Mouse (Mus musculus): ENCODE measurements around the gene Ano6. TPM values are rescaled to one million over a fixed set of nuclear protein-coding genes. Genes with fewer than 3 reads are reported as not detected.

Gene Ano6
- polyA plus RNA-seq, 1 experiment from 2014 or later = 66.2 TPM

DNA sequence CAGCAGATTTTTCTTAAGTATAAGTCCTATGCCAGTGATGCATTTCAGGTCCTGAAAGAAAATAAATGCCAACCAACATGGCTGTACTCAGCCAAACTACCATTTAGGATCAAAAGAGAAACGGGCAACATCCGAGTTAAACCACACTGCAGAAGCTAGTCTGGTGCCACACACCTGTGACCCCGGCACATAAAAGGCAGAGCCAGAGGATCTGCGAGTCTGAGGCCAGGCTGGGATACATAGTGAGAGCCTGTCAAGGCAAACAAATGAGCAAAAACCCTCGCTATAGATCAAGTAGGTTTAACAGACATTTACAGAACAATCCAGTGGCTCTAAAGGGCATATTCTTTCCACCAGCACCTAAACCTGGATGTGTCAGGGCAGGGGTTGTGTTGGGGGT lies 190.0 kb downstream of the Ano6 start:
- DNase-seq (ENCODE audit: low spot score) = no peak
- Histone ChIP-seq H3K9me3 (ENCODE audit: control insufficient read depth, low read length) (no peaks in the 10 kb centered on the region), H3K27me3 (replicated peaks; ENCODE audit: control insufficient read depth, insufficient read depth, low read length) (no peaks in the 10 kb centered on the region), H3K27ac (ENCODE audit: low read depth) (no peak overlapping the region), H3K4me3 (ENCODE audit: low read depth, low read length) (no peak overlapping the region), H3K4me1 (replicated peaks; ENCODE audit: control insufficient read depth, insufficient read depth, low read length) (no peaks in the 10 kb centered on the region), H3K36me3 (ENCODE audit: control insufficient read depth, insufficient read depth, low read length) (no peaks in the 10 kb centered on the region), H3K9ac (ENCODE audit: low read length) (no peak overlapping the region), H3K4me2 (ENCODE audit: low read length) (no peak overlapping the region)
- WGBS = 57% methylated on average over 5 of the region's 5 CpGs
- ATAC-seq (replicated peaks; ENCODE audit: low FRiP score, low TSS enrichment, low read depth) = no peak

DNA sequence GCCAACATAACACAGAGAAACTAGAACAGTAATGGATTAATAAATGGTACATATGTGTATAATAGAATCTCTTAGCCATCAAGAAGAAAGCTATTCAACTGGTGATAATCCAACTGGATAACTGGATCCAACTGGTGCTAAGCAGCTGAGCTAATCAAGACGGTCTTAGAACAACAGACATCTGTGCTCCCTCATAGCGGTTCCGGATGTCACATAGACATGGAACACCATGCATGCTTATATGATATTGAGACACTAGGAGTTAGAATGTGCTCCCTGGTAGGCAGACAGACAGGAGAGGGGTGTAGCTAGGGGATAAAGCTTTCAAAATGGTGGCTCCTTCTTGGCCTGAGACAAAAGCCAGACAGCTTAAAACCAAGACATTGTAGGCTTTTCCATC lies 197.3 kb downstream of the Ano6 start:
- ATAC-seq (replicated peaks; ENCODE audit: low FRiP score, low TSS enrichment, low read depth) (no peak), DNase-seq (ENCODE audit: low spot score) (no peak)
- no peak overlapping the region for H3K4me3 ChIP-seq (ENCODE audit: low read depth, low read length)
- H3K36me3 ChIP-seq (ENCODE audit: control insufficient read depth, insufficient read depth, low read length) = no peaks in the 10 kb centered on the region
- no peak overlapping the region for H3K4me2 ChIP-seq (ENCODE audit: low read length)
- no peak overlapping the region for H3K27ac ChIP-seq (ENCODE audit: low read depth)
- 0 out of 2 replicates have a peak, but pooled peaks cover 4% of the 10 kb centered on the region for H3K9me3 ChIP-seq (ENCODE audit: control insufficient read depth, low read length)
- H3K27me3 ChIP-seq (replicated peaks; ENCODE audit: control insufficient read depth, insufficient read depth, low read length) = no peaks in the 10 kb centered on the region
- H3K4me1 ChIP-seq (replicated peaks; ENCODE audit: control insufficient read depth, insufficient read depth, low read length) = no peaks in the 10 kb centered on the region
- H3K9ac ChIP-seq (ENCODE audit: low read length) = no peak overlapping the region
- WGBS = 93% methylated on average over 3 of the region's 3 CpGs

DNA sequence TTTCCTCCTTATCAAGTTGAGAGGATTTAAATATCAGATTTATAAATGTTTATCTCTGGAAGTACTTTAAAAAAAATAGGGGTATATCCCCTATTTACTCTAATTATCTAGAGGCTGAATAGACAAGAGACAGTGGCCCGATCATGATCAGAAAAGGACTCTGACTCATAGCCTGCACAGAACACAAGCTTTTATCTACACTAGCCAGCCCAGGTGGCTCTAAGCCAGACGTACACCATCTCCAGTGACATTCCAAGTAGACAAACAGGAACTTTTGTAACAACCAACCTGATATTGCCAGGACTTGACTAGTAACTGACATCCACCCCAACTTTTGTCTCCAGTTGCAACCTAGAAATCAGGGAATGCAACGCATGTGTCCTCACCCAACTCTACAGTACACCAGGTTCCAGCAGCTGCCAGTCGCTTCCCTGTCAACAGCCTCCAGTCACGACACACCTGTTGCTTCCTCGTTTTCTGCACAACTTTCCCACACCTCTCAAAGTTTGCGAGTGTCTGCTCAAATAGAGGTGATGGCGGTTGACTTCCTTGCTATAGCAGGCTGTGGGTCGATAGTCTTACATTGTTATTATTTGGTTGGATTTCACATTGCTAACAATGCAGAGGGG lies 199.0 kb downstream of the Ano6 start:
- Histone ChIP-seq H3K9me3 (ENCODE audit: control insufficient read depth, low read length) (0 out of 2 replicates have a peak, but pooled peaks cover 4% of the 10 kb centered on the region), H3K9ac (ENCODE audit: low read length) (no peak overlapping the region), H3K4me1 (replicated peaks; ENCODE audit: control insufficient read depth, insufficient read depth, low read length) (no peaks in the 10 kb centered on the region), H3K36me3 (ENCODE audit: control insufficient read depth, insufficient read depth, low read length) (no peaks in the 10 kb centered on the region), H3K27ac (ENCODE audit: low read depth) (no peak overlapping the region), H3K4me2 (ENCODE audit: low read length) (no peak overlapping the region), H3K4me3 (ENCODE audit: low read depth, low read length) (no peak overlapping the region), H3K27me3 (replicated peaks; ENCODE audit: control insufficient read depth, insufficient read depth, low read length) (no peaks in the 10 kb centered on the region)
- 83% methylated on average over 9 of the region's 9 CpGs for WGBS
- ATAC-seq (replicated peaks; ENCODE audit: low FRiP score, low TSS enrichment, low read depth) (no peak), DNase-seq (ENCODE audit: low spot score) (no peak)

DNA sequence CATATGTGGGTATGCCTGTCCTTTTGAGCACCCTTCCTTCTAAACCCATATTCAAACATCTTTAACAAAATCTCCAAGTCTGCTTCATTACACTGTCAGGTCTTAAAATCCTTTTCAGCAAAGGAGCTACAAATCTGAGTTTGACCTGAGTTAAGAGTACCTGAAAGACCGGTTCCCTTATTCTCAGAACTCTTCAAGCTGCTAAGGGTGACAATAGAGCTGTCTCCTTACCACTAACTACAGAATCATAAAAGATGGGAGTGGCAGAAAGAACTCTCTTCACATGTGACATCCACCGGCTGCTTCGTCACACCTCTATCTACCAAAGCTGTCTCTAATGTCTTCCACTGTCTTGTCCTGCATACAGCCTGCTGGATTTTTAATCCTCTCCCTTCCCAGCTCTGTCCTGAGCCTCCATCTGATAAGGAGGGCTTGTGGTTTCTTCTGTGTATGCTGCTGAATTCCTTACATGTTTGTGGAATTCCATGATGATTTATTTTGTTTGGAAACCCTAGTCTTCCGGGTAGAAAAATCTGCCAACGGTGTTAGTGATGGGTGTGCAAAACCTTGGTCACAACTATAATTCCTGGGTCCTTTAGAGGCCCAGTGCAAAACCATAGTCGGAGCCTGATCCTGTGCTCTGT lies 212.4 kb downstream of the Ano6 start:
- Histone ChIP-seq H3K36me3 (ENCODE audit: control insufficient read depth, insufficient read depth, low read length) (no peaks in the 10 kb centered on the region), H3K9me3 (ENCODE audit: control insufficient read depth, low read length) (no peaks in the 10 kb centered on the region), H3K4me1 (replicated peaks; ENCODE audit: control insufficient read depth, insufficient read depth, low read length) (peaks cover 7% of the 10 kb centered on the region; the same call in 1 of the 2 replicates), H3K27ac (ENCODE audit: low read depth) (no peak overlapping the region), H3K27me3 (replicated peaks; ENCODE audit: control insufficient read depth, insufficient read depth, low read length) (no peaks in the 10 kb centered on the region), H3K4me2 (ENCODE audit: low read length) (no peak overlapping the region), H3K9ac (ENCODE audit: low read length) (0 out of 2 replicates have a peak overlapping the region, but pooled peaks have one; percentile 7), H3K4me3 (ENCODE audit: low read depth, low read length) (no peak overlapping the region)
- ATAC-seq (replicated peaks; ENCODE audit: low FRiP score, low TSS enrichment, low read depth) = peak; percentile 36; the same call in 1 of the 2 replicates
- 21% methylated on average over 6 of the region's 6 CpGs for WGBS
- no peak for DNase-seq (ENCODE audit: low spot score)

DNA sequence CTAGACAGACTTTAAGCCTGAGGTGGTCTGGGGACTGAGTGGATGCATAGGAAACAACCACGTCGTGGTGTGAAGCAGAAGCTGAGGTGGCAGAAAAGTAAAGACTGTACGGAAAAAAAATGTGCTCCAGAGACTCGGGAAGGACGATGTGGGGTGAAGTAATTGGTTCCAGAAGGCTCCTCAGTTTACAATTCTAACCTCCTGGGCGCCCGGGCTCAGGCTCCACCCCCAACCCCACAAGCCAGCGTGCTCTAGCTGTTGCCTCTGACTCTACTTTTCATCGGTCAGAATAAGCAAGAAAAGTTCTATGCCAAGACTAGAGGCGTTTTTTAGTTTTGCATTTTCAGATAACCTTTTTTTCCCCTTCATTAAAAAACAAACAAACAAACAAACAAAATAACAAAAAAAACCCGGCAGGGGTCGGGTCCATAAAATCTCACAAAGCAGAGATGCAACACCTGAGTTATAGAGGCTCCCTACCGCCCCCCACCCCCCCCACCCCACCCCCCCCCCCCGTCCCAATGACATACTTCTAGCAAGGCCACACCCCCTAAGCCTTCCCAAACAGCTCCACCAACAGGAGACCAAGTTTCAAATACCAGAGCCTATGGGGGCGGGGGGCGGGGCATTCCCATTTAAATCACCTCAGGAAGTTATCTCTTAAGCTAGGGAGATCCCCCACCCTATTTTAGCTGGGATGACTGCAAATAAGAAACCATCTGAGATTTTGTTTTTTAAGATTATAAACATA lies 221.2 kb downstream of the Ano6 start:
- no peak overlapping the region for H3K4me2 ChIP-seq (ENCODE audit: low read length)
- no peak overlapping the region for H3K4me3 ChIP-seq (ENCODE audit: low read depth, low read length)
- H3K9me3 ChIP-seq (ENCODE audit: control insufficient read depth, low read length) = peaks cover 6% of the 10 kb centered on the region
- no peaks in the 10 kb centered on the region for H3K27me3 ChIP-seq (replicated peaks; ENCODE audit: control insufficient read depth, insufficient read depth, low read length)
- no peaks in the 10 kb centered on the region for H3K4me1 ChIP-seq (replicated peaks; ENCODE audit: control insufficient read depth, insufficient read depth, low read length)
- no peaks in the 10 kb centered on the region for H3K36me3 ChIP-seq (ENCODE audit: control insufficient read depth, insufficient read depth, low read length)
- DNase-seq (ENCODE audit: low spot score) = no peak
- no peak for ATAC-seq (replicated peaks; ENCODE audit: low FRiP score, low TSS enrichment, low read depth)
- H3K9ac ChIP-seq (ENCODE audit: low read length) = no peak overlapping the region
- WGBS = 84% methylated on average over 16 of the region's 16 CpGs
- no peak overlapping the region for H3K27ac ChIP-seq (ENCODE audit: low read depth)

DNA sequence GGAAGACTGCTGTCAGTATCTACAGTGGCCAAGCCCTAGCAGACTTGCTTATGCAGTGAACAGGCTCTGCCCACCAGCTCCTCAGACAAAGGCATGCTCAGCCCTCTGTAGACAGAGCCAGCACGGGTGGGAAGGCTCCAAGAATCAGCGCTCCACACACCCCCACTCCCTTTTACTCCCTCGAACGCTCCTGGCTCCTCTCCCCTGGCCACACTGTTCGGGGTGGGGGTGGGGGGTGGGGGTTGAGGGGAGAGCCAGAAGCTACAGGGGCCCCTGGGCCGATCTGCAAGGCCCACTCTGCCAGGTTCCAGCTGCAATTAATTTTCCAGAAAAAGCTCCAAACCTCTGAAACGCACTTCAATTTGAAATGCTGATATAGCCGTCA lies 221.7 kb downstream of the Ano6 start:
- Histone ChIP-seq H3K9ac (ENCODE audit: low read length) (no peak overlapping the region), H3K36me3 (ENCODE audit: control insufficient read depth, insufficient read depth, low read length) (no peaks in the 10 kb centered on the region), H3K4me1 (replicated peaks; ENCODE audit: control insufficient read depth, insufficient read depth, low read length) (no peaks in the 10 kb centered on the region), H3K27me3 (replicated peaks; ENCODE audit: control insufficient read depth, insufficient read depth, low read length) (no peaks in the 10 kb centered on the region), H3K4me3 (ENCODE audit: low read depth, low read length) (no peak overlapping the region), H3K9me3 (ENCODE audit: control insufficient read depth, low read length) (peaks cover 9% of the 10 kb centered on the region), H3K27ac (ENCODE audit: low read depth) (no peak overlapping the region; the same call in 1 of the 2 replicates), H3K4me2 (ENCODE audit: low read length) (no peak overlapping the region)
- no peak for DNase-seq (ENCODE audit: low spot score)
- peak; percentile 58; the same call in 1 of the 2 replicates for ATAC-seq (replicated peaks; ENCODE audit: low FRiP score, low TSS enrichment, low read depth)
- WGBS = 33% methylated on average over 8 of the region's 8 CpGs

DNA sequence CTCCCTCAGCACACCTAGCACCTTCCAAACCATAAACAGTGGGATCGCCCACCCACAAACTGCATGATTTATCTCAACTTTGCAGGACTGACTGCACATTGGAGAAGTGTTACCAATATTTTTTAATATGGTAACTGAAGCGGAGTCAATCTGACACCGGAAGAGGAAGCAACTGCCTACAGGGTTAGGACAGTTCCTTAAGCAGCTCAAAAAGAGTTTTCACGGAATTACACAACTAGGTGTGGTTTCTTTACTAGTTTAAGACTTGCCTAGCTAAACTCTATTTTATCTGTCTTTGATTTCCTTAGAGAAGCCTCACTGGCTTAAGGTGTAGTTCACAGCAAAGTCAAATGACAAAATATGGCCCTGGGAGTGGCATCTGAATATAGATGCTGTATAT lies 223.9 kb downstream of the Ano6 start:
- H3K27ac ChIP-seq (ENCODE audit: low read depth) = no peak overlapping the region
- no peaks in the 10 kb centered on the region for H3K36me3 ChIP-seq (ENCODE audit: control insufficient read depth, insufficient read depth, low read length)
- no peaks in the 10 kb centered on the region for H3K27me3 ChIP-seq (replicated peaks; ENCODE audit: control insufficient read depth, insufficient read depth, low read length)
- DNase-seq (ENCODE audit: low spot score) (no peak), ATAC-seq (replicated peaks; ENCODE audit: low FRiP score, low TSS enrichment, low read depth) (no peak)
- H3K4me3 ChIP-seq (ENCODE audit: low read depth, low read length) = no peak overlapping the region
- no peak overlapping the region for H3K4me2 ChIP-seq (ENCODE audit: low read length)
- H3K9ac ChIP-seq (ENCODE audit: low read length) = no peak overlapping the region
- H3K4me1 ChIP-seq (replicated peaks; ENCODE audit: control insufficient read depth, insufficient read depth, low read length) = no peaks in the 10 kb centered on the region
- H3K9me3 ChIP-seq (ENCODE audit: control insufficient read depth, low read length) = peaks cover 9% of the 10 kb centered on the region
- 81% methylated on average over 4 of the region's 4 CpGs for WGBS

DNA sequence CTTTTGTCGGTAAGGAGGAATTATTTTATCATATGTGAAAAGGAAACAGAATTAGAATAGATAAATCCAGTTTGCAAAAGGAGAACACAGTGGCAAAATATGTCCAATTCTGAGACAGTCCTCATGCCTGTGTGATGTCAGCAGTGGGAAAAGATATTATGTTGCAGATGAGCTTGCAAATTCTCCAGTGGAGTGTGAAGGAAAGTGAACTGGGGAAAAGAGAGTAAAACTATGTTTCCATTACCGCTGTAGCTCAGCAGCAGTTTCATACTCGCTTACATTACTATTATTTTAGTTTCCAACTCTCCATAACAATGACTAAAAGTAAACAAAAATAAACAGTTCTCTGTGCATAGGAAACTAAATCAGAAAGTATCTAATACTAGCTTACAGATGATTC lies 229.8 kb downstream of the Ano6 start:
- no peak for ATAC-seq (replicated peaks; ENCODE audit: low FRiP score, low TSS enrichment, low read depth)

More for the DNA sequence above, 229.8 kb downstream of the Ano6 start:
- Histone ChIP-seq H3K27me3 (replicated peaks; ENCODE audit: control insufficient read depth, insufficient read depth, low read length) (no peaks in the 10 kb centered on the region), H3K4me3 (ENCODE audit: low read depth, low read length) (no peak overlapping the region), H3K9ac (ENCODE audit: low read length) (no peak overlapping the region), H3K27ac (ENCODE audit: low read depth) (no peak overlapping the region), H3K4me2 (ENCODE audit: low read length) (no peak overlapping the region), H3K36me3 (ENCODE audit: control insufficient read depth, insufficient read depth, low read length) (no peaks in the 10 kb centered on the region), H3K9me3 (ENCODE audit: control insufficient read depth, low read length) (peaks cover 9% of the 10 kb centered on the region), H3K4me1 (replicated peaks; ENCODE audit: control insufficient read depth, insufficient read depth, low read length) (no peaks in the 10 kb centered on the region)
- no peak for DNase-seq (ENCODE audit: low spot score)
- 88% methylated on average over 3 of the region's 3 CpGs for WGBS
